Mouse (Mus musculus): Measurements from ENCODE around the gene Catsper2.
"Not testable (repeated sequence)": the region's sequence is repeated elsewhere in the genome, so short reads cannot be mapped to it uniquely, and the experiment has no call there.

Catsper2 gene

GRCm38 (mm10) chr2:121425890-121426289 lies 12.3 kb upstream of the Catsper2 start:
- no peak for DNase-seq

GRCm38 (mm10) chr2:121423166-121423565 lies 9.6 kb upstream of the Catsper2 start:
- no peak for DNase-seq

GRCm38 (mm10) chr2:121418476-121418875 lies 4.9 kb upstream of the Catsper2 start:
- DNase-seq, result no peak

- no peak for DNase-seq
Observed at GRCm38 (mm10) chr2:121416356-121416755, 2.8 kb upstream of the Catsper2 start.

GRCm38 (mm10) chr2:121415591-121415990 lies 2.0 kb upstream of the Catsper2 start:
- DNase-seq, result no peak

GRCm38 (mm10) chr2:121415103-121415502 lies 1.5 kb upstream of the Catsper2 start:
- DNase-seq, result no peak

GRCm38 (mm10) chr2:121414139-121414685 lies 620 bp upstream of the Catsper2 start:
- DNase-seq, result no peak

GRCm38 (mm10) chr2:121412843-121413386 lies 677 bp downstream of the Catsper2 start:
- no peak for DNase-seq

- peak; percentile 12 for DNase-seq
Observed at GRCm38 (mm10) chr2:121408160-121408559, 5.4 kb downstream of the Catsper2 start.

GRCm38 (mm10) chr2:121403296-121403695 lies 10.3 kb downstream of the Catsper2 start:
- no peak for DNase-seq

GRCm38 (mm10) chr2:121396624-121397023 lies 17.0 kb downstream of the Catsper2 start:
- peak; percentile 98 for DNase-seq

GRCm38 (mm10) chr2:121386961-121387575 lies 26.5 kb downstream of the Catsper2 start, which contains the start of gene Strc:
Gene Strc (minus strand): TSS chr2:121387168.
- not testable (repeated sequence) for DNase-seq

- DNase-seq, result no peak
Observed at GRCm38 (mm10) chr2:121374766-121375165, 38.8 kb downstream of the Catsper2 start.

GRCm38 (mm10) chr2:121372266-121372665 lies 41.3 kb downstream of the Catsper2 start:
- no peak for DNase-seq

- DNase-seq, result no peak
Observed at GRCm38 (mm10) chr2:121370921-121371320, 42.7 kb downstream of the Catsper2 start.

- DNase-seq, result peak; percentile 11
Observed at GRCm38 (mm10) chr2:121368831-121369230, 44.8 kb downstream of the Catsper2 start.

- no peak for DNase-seq
Observed at GRCm38 (mm10) chr2:121363656-121364055, 49.9 kb downstream of the Catsper2 start.

- no peak for DNase-seq
Observed at GRCm38 (mm10) chr2:121359461-121359860, 54.1 kb downstream of the Catsper2 start.

GRCm38 (mm10) chr2:121358381-121358780 lies 55.2 kb downstream of the Catsper2 start:
- peak; percentile 72 for DNase-seq

- peak; percentile 7 for DNase-seq
Observed at GRCm38 (mm10) chr2:121357961-121358360, 55.6 kb downstream of the Catsper2 start.

- no peak for DNase-seq
Observed at GRCm38 (mm10) chr2:121357494-121357893, 56.1 kb downstream of the Catsper2 start, which contains the start of gene Ckmt1. Gene Ckmt1 (plus strand): TSS chr2:121357714.

GRCm38 (mm10) chr2:121354820-121355592 lies 58.6 kb downstream of the Catsper2 start, which contains the start of gene Ppip5k1:
Gene Ppip5k1 (minus strand): TSS chr2:121355396.
- DNase-seq, result peak; percentile 98

GRCm38 (mm10) chr2:121354378-121354777 lies 59.2 kb downstream of the Catsper2 start:
- no peak for DNase-seq

Data from right cerebral cortex, postnatal 4 days (tissue).